Mouse (Mus musculus): ENCODE results near the gene Fgfr2.
A peak's percentile ranks its signal among the peaks of the same experiment; 100 is the strongest.

Gene Fgfr2

DNA sequence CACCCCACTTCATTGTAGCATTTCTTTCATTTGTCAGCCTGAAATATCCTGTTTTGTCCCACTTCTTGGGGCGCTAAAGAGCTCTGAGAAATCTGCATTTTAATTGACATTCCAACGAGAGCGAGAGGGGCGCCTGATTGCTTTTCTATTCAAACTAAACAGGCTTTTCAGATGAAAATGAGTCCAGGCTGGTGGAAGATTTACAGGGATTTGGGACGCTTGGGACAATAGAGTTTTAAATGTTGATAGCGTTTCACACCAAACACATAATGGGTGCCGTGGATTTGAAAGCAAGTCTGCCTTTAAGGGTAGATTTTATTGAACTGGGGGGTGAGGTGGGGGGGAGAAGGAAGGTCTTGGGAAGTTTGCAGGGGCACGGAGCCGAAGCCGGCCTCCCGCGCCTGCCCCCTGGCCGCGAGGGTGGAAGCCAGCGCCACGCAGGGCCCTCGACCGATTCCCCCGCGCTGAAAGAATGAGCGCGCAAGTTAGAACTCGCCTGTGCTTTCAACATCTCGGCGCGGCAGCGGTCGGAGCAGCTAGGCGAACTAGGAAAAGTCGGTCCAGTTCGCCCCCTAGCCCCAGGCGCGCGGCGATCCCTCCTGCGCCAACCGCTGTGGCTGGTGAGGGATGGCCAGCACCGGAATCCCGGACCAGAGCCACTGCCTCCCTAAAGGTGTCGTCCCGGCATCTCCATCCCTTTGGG, 2858.4 kb downstream of the Fgfr2 start:
- peak; percentile 84 for DNase-seq (ENCODE audit: low read depth, low spot score)

DNA sequence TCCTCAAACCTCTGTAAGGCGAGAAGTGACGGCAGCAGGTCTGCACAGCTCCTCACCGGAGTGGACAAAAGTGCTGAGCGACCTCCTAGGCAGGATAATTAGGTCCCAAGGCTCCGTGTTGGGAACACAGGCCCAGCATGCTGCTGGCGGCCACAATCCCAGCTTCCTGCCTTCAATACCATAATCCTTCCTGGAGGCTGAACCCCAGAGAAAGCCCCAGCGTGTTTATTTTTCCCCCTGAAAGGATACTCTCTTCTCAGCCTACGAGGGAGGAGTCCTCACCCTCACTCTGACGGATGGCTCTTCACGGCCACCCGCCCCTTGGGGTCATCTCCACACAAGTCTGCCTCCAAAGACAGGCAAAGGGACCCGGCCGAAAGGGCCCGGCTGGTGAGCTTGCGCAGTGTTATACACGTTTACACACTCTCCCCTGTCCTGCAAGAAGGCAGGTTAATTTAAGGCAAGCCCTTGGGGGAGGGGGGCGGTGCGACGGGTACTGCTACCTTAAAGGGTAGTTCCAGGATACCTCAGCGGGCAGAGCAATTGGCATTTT, 2859.3 kb downstream of the Fgfr2 start:
- peak; percentile 35 for DNase-seq (ENCODE audit: low read depth, low spot score)

DNA sequence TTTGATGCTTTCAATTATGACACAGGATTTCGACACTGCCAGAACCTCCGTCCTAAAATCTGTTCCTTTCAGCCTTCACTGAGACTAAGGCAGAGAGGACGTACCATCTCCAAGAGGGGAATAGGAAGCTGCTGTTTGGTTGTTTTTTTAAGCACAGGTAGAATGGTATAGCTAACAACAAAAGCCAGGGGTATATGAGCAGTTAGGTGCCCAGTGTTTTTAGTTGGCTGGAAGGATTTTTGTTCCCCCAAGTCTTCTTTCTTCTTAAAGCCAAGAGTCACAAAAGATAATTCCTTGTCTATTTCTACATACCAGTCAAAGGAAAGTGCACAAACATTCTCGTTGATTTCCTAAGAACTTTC, 2859.9 kb downstream of the Fgfr2 start:
- DNase-seq (ENCODE audit: low read depth, low spot score), result no peak

DNA sequence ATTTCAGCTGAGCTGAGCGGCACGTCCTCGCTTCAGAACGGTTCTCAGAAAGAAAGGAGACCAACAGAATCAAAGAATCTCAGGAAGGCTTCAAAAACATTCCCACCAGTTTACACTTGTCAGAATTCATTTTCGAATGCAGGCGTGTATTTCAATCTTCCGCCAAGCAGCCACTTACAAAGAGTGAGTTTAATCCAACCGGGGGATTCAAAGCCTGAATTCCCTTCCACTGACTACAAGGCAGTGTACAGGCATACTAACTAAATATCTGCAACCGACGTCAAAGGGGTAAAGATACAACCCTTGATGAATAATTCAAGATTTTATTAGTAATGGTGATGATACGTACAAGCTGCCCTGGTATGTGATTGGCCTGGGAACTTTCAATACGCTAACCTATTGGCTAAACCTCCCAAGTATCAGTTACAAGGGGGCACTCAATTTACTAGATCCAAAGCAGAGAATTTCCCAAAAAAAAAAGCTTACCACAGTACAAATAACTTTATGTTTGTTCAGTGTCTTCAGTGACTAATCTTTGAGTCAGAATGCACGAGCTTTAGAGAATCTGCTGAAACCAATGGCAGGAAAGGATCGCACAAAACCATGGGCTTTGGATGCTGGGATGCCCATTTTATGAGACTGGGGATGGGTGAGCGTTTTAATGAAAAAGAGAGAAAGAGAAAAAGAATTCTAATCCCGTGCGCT, 2860.5 kb downstream of the Fgfr2 start:
- DNase-seq (ENCODE audit: low read depth, low spot score), result no peak

DNA sequence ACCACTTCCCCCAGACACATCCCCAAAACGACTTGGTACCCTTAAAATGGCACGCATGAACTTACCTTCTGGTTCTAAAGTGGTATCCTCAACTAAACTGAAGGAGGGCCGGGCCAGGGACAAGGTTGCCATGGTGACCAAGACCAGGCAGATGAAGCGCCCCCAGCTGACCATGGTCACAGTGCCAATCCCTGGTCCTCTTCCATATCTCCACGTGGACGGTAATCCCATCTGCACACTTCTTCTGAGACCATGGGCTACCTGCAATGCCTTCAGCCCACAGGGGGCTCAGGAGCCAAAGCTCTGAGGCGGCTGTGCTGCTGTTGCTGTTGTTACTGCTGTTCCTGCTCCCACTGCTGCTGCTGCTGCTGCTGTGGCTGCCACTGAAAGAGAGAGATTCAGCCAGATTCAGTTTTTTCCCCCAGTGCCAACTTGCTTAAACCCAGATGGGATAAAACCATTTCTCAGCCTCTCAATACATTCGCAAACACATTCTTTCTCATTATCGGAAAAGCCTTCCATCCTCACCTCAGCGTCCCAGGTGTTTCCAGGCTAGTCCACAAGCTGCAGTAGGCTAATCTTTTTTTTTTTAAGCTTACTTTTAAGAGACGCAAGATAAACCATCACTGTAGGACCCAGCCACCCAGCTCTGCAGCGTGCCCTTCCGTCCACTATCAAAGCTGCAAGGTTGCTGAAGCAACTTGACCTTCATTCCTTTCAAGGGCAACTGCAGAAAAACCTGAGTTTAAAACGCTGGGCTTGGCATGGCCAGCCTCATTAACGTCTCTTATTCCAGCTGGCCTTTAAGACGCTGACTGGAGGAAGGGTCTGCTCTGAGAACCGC, 2861.2 kb downstream of the Fgfr2 start:
- DNase-seq (ENCODE audit: low read depth, low spot score), result no peak

DNA sequence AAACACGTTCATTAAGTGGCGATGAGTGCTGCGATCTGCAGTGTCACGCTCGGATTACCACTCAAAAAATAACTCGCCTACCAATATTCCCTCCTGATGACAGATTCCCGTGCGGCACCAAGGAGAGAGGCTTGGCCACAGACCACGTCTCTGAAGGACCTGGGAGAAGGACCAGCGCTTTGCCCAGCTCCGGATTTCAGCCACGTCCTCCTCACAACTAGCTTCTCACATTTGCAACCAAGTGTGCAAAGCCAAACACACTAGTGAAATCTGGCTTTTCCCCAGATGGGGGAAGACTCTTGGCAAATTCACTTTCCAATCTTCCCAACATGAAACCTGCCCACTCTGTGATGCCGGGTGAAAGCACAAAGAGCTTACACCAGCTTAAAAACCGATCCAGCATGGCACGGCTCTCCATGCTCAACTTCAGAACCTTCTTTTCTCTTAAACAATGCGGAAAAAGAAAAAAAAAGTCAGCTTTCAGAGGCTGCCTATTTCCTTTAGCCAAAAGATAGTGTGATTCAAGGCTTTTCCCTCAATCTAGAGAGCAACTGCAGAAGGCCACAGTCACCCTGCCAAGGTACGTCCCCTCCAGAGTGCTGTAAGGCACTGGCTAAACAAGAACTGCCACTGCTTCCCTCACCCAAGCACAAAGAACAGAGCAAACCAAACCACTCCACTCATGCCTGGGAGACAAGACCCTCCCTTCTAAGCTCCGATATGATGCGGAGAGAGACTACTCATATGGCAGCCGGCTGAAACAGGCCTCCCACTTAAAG, 2862.1 kb downstream of the Fgfr2 start:
- no peak for DNase-seq (ENCODE audit: low read depth, low spot score)

DNA sequence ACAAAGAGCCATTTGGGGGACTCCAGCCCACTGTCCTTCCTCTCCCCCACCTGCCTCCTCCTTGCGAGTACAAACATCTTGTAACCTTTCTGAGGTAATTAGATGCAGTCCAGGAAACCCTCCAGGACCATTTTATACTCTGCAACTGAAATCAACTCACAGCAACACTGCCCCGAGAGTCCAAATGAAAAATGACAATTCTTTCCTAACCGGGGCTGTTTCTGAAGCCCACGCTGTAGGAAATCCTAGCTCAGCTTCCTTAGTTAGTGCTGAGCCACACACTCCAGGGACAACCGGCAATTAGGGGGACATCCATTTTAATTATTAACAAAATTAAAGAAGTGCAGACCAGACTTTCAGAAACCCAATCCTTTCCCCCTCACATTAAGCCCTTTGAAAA, 2863.1 kb downstream of the Fgfr2 start:
- DNase-seq (ENCODE audit: low read depth, low spot score), result no peak

DNA sequence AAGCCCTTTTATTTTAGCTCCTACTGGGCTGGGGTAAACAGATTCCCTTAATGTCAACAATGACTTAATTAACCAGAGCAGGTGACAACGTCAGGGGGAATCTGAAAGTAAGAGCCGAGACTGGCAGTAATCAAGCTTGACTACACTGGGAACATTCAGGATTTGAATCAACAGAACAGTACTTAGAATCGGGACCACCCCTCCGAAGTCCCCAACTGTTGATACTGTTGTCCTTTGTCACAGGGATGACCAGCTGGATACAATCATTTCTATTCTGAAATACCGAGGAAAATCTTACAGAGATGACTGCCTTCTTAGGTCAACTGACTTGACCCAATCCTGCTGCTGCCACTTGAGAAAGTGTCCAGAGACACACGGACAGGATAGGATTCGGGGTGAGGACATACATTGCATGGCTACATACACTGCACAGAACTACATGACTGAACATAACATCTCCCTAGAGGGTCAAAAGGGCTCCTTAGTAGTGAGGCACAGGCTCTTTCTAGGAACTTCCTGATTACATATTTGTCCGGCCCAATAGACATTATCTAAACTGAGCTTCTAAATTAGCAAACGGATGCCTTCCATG, 2864.3 kb downstream of the Fgfr2 start:
- DNase-seq (ENCODE audit: low read depth, low spot score), result no peak

DNA sequence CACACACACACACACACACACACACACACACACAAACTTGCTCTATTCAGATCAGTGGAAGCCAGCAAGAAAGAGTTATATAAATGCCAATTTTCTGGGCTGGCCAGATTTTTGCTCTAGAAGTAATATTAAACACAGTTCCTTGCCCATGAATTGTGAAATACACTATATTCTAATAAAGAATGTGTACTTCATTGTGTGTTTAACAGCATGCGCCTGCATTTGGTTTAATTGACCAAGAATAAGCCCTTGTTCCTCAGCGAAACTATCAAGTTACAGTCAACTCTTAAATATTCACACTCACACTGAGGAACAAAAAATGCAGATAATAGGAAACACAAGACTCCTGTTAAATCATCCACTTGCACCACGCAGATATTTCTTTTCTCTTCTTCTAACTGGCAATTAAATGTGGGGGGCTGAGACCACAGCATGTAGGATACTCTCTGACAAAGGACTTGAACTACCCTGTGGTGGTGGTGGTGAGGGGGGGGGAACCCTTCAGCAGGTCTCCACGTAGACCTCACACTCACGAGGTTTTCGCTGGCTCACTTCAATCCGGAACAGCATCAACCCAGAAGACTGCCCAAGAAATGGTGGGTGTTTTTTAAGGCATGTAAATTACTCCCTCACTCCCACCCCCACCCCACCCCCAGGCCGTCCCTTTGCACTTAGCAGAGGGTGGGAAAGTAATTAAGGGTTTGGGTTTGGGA, 2865.0 kb downstream of the Fgfr2 start:
- no peak for DNase-seq (ENCODE audit: low read depth, low spot score)

DNA sequence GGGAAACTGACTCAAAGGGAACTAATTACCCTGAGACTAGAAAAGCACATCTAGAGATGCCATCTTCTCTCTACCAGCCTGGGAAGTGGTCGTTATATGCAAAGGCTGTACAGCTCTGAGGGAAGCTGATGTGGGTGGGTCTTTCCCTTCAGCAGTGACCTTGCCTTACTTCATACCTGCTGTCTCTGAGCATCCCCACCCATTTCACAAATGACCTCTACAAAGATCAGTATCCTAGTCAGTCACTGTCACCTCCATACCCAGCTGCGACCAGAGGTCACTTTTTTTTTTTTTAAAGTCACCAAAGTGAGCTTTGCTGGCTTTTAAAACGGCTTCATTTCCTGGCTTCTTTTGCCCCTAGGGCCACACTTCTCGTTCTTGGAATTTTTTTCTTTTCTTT, 2869.9 kb downstream of the Fgfr2 start:
- peak; percentile 54 for DNase-seq (ENCODE audit: low read depth, low spot score)

DNA sequence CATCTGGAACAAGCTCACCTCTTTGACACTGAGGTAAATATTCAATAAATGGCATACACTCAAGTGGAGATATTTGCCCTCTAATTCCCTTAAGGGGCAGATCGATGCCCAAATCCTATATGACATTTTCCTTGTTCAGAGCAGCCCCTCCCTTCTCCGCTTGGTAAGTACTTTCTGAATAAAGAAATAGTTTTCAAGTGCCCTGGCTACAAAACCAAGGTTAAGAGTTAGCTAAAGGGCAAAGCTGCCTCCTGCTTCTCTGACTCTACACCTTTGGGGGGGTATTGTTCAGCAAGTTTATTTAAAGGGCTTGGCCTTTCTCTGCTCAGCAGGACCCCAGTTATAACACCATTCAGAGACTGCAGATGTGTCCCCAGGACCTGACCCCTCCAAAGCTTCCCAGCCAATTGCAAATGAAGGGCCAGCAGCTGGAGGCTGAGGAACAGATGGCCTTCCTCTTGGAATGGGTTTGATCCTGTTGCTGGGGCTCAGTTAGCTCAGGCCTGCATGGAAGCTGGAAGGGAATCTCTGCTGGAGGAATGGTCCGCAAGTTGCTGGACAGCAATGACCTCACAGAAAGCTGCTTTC, 2871.1 kb downstream of the Fgfr2 start:
- DNase-seq (ENCODE audit: low read depth, low spot score), result peak; percentile 28

DNA sequence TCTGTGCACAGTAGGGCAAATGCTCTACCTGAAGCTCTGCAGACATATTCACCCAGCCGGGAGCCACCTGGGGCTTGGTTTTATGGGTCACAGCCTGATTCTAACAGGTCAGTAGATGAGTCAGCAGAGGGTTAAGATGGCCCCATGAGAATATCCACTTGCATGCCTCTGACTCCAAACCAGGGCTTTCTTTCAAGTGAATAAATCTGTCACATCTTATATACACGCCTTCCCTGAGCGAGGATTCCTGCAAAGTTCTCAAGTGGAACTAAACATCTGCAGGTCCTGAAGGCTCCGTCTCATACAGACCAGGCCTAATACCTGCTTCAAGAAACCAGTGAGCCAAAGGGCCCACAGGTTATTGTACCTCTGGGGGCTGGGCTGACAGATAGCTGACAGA, 2872.2 kb downstream of the Fgfr2 start:
- DNase-seq (ENCODE audit: low read depth, low spot score), result no peak

DNA sequence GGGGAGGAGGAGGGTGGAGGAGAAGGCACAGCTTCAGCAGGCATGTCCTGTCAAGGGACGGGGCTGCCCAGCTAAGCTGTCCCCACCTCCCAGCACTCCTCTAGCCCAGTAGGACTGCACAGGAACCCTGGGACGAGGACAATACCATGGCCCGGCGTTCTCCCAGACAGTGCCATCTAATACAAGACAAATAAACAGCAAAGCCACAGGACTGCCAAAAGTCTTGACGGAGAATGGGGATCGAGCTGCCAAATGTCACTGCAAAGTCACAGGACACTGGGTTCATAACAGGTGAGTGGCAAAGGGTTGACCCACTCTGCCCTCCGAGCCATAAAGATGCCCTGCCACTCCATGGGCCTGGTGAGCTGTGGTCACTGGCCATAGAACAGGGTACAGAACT, 2874.7 kb downstream of the Fgfr2 start:
- DNase-seq (ENCODE audit: low read depth, low spot score), result no peak

DNA sequence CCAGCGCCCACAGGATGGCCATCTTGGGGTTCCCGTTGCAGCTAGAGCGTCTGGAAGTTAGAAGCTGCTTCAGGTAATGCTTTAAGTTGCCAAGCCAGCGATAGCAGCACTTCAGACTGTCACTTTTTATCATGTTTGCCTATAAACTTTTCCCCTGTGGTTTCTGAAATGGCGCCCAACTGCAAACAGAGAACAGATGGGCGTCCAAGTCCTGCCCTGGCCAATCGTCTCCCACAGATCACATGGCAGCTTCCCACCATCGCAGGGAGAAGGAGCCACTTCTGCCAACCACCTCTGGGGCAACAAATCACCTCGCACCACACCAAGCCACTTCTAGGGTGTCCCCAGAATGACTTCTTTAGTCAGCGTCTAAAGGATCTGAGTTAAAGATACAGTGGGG, 2875.3 kb downstream of the Fgfr2 start:
- DNase-seq (ENCODE audit: low read depth, low spot score), result no peak

DNA sequence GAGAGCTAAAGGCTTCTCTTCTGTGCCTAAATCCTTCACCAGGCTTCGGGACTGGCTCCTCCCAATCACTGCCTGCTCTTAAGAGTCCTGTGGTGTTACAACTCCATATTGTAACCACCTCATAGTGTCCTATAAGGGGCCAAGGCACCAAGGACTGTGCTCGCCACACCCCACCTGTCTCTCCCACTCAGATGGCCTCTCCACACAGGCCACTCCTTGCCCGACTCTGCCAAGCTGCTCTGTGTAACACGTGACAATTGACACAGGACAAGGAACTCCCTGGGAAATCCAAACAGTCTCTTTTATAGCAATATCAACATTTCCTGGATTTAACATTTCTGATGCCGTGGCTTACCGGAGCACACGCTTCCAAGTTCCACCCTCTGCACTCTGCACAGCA, 2876.7 kb downstream of the Fgfr2 start:
- no peak for DNase-seq (ENCODE audit: low read depth, low spot score)

DNA sequence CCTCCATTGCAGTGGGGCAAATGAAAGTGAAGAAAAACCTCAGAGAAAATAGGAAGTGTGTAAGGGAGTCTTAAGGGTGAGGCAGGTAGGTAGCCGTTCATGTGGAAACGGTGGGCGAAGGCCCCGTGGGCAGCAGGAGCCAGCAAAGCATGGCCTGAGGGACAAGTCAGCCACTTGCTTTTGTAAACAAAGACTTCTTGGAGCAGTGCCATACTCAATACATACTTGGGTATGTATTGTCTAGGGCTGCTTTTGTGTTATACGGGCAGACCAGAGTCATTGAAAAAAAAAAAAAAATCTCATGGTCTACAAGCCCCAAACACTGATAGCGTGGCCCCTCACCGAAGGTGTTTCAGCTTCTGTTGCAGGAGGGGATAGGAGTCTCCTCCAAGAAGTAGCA, 2878.6 kb downstream of the Fgfr2 start:
- DNase-seq (ENCODE audit: low read depth, low spot score), result no peak

DNA sequence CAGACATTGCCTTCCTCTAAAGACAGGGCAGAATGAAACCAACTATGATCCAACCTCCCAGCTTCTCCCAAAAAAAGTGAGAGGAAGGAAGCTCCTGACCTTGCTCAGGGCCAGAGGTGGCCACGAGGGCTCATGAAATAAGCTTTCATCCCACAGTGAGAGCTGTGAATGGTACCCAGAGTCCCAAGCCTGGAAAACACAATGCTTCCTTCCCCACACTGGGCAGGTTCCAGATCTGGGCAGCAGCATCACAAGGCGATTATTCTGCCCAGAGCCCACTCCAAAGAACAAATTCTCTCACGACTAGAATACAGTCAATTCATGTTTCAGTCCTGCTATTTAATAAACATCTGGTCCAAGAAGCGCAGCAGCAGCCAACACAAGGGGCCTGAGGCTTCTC, 2879.3 kb downstream of the Fgfr2 start:
- no peak for DNase-seq (ENCODE audit: low read depth, low spot score)

DNA sequence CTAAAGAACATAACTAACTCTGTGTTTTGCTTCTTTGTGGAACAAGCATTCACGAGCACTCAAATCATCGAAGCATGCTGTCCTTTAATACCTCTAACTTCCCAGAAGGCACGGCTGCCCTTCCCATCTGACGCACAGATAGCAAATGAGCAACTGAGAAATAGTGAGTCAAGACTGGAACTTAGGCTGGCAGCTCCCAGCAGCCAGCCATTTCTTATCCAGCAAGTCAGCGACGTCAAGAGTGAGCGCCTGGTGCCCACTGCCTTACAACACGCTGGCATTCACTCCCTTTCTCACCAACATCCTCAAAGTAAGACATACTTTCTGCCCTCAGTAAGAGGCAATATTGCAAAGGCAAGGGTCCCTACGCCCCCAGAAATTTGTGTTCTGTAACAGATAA, 2883.0 kb downstream of the Fgfr2 start:
- no peak for DNase-seq (ENCODE audit: low read depth, low spot score)

DNA sequence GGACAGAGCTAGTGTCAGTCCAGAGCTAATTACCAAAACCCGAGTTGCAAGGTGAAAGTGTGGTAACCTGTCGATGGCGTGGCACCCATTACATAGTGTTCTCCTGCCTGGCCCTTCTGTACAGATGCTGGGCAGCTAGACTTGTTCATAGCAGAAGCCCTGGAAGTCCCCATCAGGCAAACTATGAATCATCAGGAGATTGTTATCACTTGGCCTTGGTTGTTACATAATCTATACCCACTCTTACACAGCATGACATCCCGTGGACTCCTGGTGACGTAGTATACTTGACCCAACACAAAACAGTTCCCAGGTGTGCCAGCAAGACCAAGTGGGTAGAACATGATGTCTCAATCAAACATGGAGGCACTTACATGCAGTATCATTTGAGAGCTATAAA, 2885.9 kb downstream of the Fgfr2 start:
- DNase-seq (ENCODE audit: low read depth, low spot score), result no peak

DNA sequence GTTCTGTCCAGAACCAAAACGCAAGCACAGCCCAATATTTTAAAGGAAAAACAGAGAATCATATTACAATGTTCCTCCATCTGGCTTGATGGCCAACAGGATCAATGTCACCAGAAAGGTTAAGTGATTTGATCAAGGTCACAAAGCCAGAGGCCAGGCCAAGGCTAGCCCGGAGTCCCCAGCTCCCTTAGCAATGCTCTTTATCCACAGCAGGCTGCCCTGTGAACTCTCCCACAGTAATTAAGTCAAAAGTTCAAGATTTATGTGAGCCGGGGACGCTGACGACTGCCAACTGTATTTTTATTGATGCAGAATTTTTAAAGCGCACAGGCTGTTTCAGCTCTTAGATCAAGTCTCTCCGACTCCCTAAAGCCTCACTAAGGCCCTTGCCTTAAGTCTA, 2889.4 kb downstream of the Fgfr2 start:
- DNase-seq (ENCODE audit: low read depth, low spot score), result no peak

Data from ZHBTc4 (cell line).